Mouse (Mus musculus): ENCODE measurements around the gene Gm43552. TPM values are rescaled to one million over a fixed set of nuclear protein-coding genes. Genes with fewer than 3 reads are reported as not detected.

The Gm43552 gene
- polyA plus RNA-seq, 1 experiment from 2014 or later = not detected

DNA sequence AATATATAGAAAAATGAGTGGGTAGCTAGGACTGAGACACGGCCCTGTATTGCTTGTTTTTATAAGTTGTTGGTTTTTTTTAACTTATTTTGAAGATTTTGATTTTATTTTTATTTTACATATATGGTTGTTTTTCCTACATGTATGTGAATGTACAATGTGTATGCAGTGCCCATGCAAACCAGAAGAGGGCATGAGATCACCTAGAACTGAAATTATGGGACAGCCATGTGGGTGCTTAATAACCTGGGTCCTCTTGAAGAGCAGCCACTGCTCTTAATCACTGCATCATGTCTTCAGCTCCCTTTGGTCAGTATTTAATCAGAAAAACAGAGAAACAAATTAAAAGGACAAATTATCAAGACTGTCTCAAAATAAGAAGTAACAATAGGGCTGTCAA is 29.2 kb upstream of the Gm43552 start:
- Histone ChIP-seq H3K4me3 (ENCODE audit: low read depth, low read length) (no peak overlapping the region), H3K36me3 (ENCODE audit: insufficient read depth) (no peaks in the 10 kb centered on the region), H3K4me1 (ENCODE audit: insufficient read depth) (no peaks in the 10 kb centered on the region), H3K9me3 (ENCODE audit: low read depth, low read length) (no peaks in the 10 kb centered on the region), H3K27me3 (ENCODE audit: insufficient read depth, low read length) (no peaks in the 10 kb centered on the region), H3K27ac (ENCODE audit: low read depth) (no peak overlapping the region), H3K9ac (no peak overlapping the region), H3K4me2 (no peak overlapping the region)
- peak; percentile 30; the same call in 1 of the 2 replicates for TF ChIP-seq CTCF (IDR thresholded peaks at IDR 0.05; ENCODE audit: low read depth)
- DNase-seq = peak; percentile 37
- ATAC-seq (ENCODE audit: insufficient read depth) = no peak
- 76% methylated on average over 1 of the region's 1 CpGs for WGBS

DNA sequence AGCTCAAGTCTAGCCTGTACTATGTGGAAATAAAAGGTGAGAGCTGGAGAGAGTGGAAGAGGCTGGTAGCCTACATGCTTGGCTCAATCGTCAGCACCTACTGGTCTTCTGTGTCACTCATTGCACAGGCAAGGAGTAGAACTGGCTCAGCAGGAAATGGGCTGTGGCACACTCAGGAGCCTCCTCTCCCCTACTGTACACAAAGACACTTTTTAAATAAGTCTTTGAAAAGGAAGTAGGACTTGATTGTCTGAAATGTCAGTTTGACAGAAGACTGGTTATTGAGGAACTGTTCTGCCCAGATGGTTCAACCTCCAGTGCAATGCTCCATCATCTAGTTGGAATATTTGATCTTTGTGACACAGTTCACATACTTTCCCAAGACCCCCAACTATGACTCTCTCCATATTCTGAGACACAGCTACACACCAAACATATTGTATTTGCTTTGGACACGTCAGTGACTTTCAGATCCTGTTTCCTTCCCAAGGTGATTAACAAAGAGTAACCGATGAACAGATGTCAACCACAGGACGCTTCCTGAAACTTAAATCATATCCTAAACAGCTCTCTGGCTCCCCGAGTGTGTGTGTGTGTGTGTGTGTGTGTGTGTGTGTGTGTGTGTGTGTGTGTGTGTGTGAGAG is 22.1 kb upstream of the Gm43552 start:
- Histone ChIP-seq H3K9me3 (ENCODE audit: low read depth, low read length) (no peaks in the 10 kb centered on the region), H3K9ac (no peak overlapping the region), H3K27ac (ENCODE audit: low read depth) (0 out of 2 replicates have a peak overlapping the region, but pooled peaks have one; percentile 50), H3K4me3 (ENCODE audit: low read depth, low read length) (no peak overlapping the region), H3K4me2 (no peak overlapping the region), H3K36me3 (ENCODE audit: insufficient read depth) (no peaks in the 10 kb centered on the region), H3K27me3 (ENCODE audit: insufficient read depth, low read length) (no peaks in the 10 kb centered on the region), H3K4me1 (ENCODE audit: insufficient read depth) (peaks cover 2% of the 10 kb centered on the region; the same call in 1 of the 2 replicates)
- TF ChIP-seq CTCF (IDR thresholded peaks at IDR 0.05; ENCODE audit: low read depth) = no peak
- ATAC-seq (ENCODE audit: insufficient read depth) = peak; percentile 74; the same call in 1 of the 2 replicates
- 32% methylated on average over 5 of the region's 5 CpGs for WGBS
- DNase-seq = peak; percentile 59

DNA sequence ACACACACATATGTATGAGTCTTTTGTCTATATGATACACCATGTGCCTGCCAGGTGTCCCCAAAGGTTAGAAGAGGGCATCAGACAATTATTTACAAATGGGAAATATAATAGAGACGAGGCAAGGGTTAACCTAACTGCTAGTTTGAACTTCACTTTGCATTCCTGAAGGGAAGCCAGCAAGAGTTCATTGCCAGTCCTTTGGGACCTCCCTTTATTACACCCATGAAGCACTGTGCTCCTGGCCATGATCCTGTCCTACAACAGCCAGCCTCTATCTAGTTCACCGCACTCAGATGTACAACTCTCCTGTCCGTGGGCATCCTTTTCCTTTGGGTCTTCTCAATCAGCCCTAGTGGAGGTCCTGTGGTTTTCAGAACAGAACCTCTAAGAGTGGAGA is 20.9 kb upstream of the Gm43552 start:
- H3K4me1 ChIP-seq (ENCODE audit: insufficient read depth) = peaks cover 2% of the 10 kb centered on the region; the same call in 1 of the 2 replicates
- no peak overlapping the region for H3K4me3 ChIP-seq (ENCODE audit: low read depth, low read length)
- no peak for TF ChIP-seq CTCF (IDR thresholded peaks at IDR 0.05; ENCODE audit: low read depth)
- H3K27me3 ChIP-seq (ENCODE audit: insufficient read depth, low read length) = no peaks in the 10 kb centered on the region
- no peak for DNase-seq
- H3K36me3 ChIP-seq (ENCODE audit: insufficient read depth) = no peaks in the 10 kb centered on the region
- H3K27ac ChIP-seq (ENCODE audit: low read depth) = no peak overlapping the region; the same call in 1 of the 2 replicates
- no peak overlapping the region for H3K9ac ChIP-seq
- H3K4me2 ChIP-seq = no peak overlapping the region
- no peaks in the 10 kb centered on the region for H3K9me3 ChIP-seq (ENCODE audit: low read depth, low read length)
- ATAC-seq (ENCODE audit: insufficient read depth) = no peak
- 67% methylated on average over 3 of the region's 3 CpGs for WGBS

DNA sequence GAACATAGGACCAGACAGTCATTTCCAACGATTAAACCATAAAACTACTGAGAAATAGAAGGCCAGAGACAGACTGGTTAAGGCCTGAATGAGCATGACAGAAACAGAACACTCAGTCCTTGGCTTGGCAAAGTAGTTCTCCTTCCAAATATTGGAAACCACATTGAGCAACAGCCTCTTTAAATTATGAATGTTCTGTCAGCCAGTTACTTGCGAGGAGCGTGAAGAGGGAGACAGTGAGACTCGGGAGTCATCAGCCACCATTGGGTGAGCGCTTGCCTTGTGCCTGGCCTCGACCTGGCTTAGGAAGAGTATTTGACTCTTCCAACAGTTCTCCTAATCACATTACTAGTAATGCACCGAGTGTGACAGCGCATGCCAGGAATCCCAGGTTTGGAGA is 15.8 kb upstream of the Gm43552 start:
- Histone ChIP-seq H3K4me2 (no peak overlapping the region), H3K9me3 (ENCODE audit: low read depth, low read length) (no peaks in the 10 kb centered on the region), H3K27ac (ENCODE audit: low read depth) (no peak overlapping the region), H3K36me3 (ENCODE audit: insufficient read depth) (no peaks in the 10 kb centered on the region), H3K4me1 (ENCODE audit: insufficient read depth) (0 out of 2 replicates have a peak, but pooled peaks cover 2% of the 10 kb centered on the region), H3K4me3 (ENCODE audit: low read depth, low read length) (no peak overlapping the region), H3K9ac (no peak overlapping the region), H3K27me3 (ENCODE audit: insufficient read depth, low read length) (no peaks in the 10 kb centered on the region)
- DNase-seq = no peak
- no peak for ATAC-seq (ENCODE audit: insufficient read depth)
- WGBS = 75% methylated on average over 8 of the region's 8 CpGs
- no peak for TF ChIP-seq CTCF (IDR thresholded peaks at IDR 0.05; ENCODE audit: low read depth)

DNA sequence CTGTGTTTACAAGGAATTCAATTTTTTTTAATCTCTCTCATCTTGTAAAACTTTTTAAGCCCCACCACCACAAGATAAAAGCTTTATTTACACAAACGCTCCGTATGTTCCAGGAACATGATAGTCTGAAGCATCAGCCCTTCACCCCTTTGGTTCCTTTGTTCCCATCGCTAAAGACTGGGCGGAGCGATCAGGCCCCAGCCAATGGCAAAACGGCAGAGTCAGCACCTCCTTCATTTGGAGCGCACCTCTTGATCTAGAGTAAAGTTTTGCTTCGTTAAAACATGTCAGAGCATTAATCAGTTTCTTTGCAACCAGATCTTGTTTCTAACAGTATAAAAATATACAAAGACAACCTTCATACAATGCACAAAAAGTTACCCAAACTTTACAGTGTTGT is 13.2 kb upstream of the Gm43552 start:
- Histone ChIP-seq H3K4me3 (ENCODE audit: low read depth, low read length) (no peak overlapping the region), H3K4me1 (ENCODE audit: insufficient read depth) (0 out of 2 replicates have a peak, but pooled peaks cover 2% of the 10 kb centered on the region), H3K27ac (ENCODE audit: low read depth) (no peak overlapping the region), H3K36me3 (ENCODE audit: insufficient read depth) (no peaks in the 10 kb centered on the region), H3K9ac (no peak overlapping the region), H3K9me3 (ENCODE audit: low read depth, low read length) (no peaks in the 10 kb centered on the region), H3K27me3 (ENCODE audit: insufficient read depth, low read length) (no peaks in the 10 kb centered on the region), H3K4me2 (peak overlapping the region; percentile 50)
- DNase-seq (peak; percentile 63), ATAC-seq (ENCODE audit: insufficient read depth) (no peak)
- WGBS = 7% methylated on average over 8 of the region's 8 CpGs
- no peak for TF ChIP-seq CTCF (IDR thresholded peaks at IDR 0.05; ENCODE audit: low read depth)

DNA sequence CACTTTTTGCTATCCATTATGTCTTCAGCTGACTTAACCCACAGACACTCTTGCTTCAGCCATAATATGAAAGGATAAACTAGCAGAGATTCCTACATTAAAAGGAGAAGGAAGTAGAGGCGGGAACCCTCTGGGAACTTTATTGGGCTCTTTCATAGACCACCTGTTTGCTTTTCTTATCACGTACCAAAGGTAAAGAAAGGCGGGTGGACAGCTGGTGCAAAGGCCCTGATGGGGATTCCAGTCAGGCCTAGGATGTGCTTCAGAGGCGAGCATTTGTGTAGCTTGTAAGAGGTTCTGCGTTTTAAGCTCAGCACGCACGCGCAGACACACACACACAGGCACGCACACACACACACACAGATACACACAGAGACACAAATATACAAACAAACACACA is 8.8 kb upstream of the Gm43552 start:
- DNase-seq (no peak), ATAC-seq (ENCODE audit: insufficient read depth) (no peak)
- Histone ChIP-seq H3K27ac (ENCODE audit: low read depth) (no peak overlapping the region), H3K4me3 (ENCODE audit: low read depth, low read length) (no peak overlapping the region), H3K4me2 (no peak overlapping the region), H3K9me3 (ENCODE audit: low read depth, low read length) (no peaks in the 10 kb centered on the region), H3K9ac (no peak overlapping the region), H3K4me1 (ENCODE audit: insufficient read depth) (0 out of 2 replicates have a peak, but pooled peaks cover 2% of the 10 kb centered on the region), H3K27me3 (ENCODE audit: insufficient read depth, low read length) (no peaks in the 10 kb centered on the region), H3K36me3 (ENCODE audit: insufficient read depth) (no peaks in the 10 kb centered on the region)
- TF ChIP-seq CTCF (IDR thresholded peaks at IDR 0.05; ENCODE audit: low read depth) = no peak
- 74% methylated on average over 9 of the region's 9 CpGs for WGBS

DNA sequence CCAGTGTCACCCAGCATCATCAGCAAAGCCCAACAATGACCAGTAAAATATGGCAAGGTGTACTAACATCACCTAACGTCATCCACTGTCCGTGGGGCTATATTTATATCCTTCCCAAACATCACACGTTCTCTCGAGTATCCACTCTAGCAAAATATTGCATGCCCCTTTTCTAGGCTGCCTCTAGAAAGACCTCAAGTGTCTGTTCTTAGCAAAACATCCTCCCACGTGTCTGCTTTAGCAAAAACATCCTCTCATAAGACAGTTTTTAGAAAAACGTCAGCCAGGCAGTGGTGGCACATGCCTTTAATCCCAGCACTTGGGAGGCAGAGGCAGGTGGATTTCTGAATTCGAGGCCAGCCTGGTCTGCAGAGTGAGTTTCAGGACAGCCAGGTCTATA is 7.6 kb upstream of the Gm43552 start:
- Histone ChIP-seq H3K36me3 (ENCODE audit: insufficient read depth) (no peaks in the 10 kb centered on the region), H3K9me3 (ENCODE audit: low read depth, low read length) (no peaks in the 10 kb centered on the region), H3K4me1 (ENCODE audit: insufficient read depth) (no peaks in the 10 kb centered on the region), H3K9ac (no peak overlapping the region), H3K27me3 (ENCODE audit: insufficient read depth, low read length) (no peaks in the 10 kb centered on the region), H3K27ac (ENCODE audit: low read depth) (no peak overlapping the region), H3K4me3 (ENCODE audit: low read depth, low read length) (no peak overlapping the region), H3K4me2 (no peak overlapping the region)
- 77% methylated on average over 7 of the region's 7 CpGs for WGBS
- DNase-seq (no peak), ATAC-seq (ENCODE audit: insufficient read depth) (no peak)
- no peak for TF ChIP-seq CTCF (IDR thresholded peaks at IDR 0.05; ENCODE audit: low read depth)

Measured in lung, embryonic 14.5 days (tissue).